Mouse (Mus musculus) ZHBTc4 (cell line): Measurements from ENCODE around the gene Sbf2.
A peak's percentile ranks its signal among the peaks of the same experiment; 100 is the strongest.
"Not testable (repeated sequence)": the region's sequence is repeated elsewhere in the genome, so short reads cannot be mapped to it uniquely, and the experiment has no call there.

Source experiments
- DNase-seq: peaks from one replicate; pipeline ENCODE4 v3.0.0-alpha.2; 2011; ENCODE audit warnings: low read depth, low spot score

The Sbf2 gene

GRCm38 (mm10) chr7:110392576-110392975 is 222.1 kb downstream of the Sbf2 start:
- DNase-seq, result no peak

- no peak for DNase-seq
Measured at GRCm38 (mm10) chr7:110391632-110392031, 223.1 kb downstream of the Sbf2 start.

- DNase-seq, result not testable (repeated sequence)
Measured at GRCm38 (mm10) chr7:110388889-110389288, 225.8 kb downstream of the Sbf2 start.

DNA sequence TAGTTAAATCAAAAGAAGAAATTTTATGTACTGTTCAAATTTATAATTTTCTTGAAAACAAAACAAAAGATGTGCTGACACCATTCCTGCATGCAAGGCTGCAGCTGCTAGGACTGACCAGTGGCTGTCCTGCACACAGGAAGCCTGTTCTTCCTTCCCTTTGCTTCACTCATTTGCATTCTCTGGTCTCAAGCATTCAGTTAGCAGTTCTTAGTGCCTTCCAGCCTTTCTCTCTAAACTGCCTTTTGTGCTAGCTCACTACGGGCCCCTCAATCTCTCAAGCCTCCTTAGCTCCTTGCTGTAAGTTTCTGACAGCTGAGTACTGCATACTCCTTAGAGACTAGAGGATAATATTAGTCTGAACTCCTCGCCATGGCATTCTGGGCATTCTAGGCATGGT is 227.2 kb downstream of the Sbf2 start:
- no peak for DNase-seq

GRCm38 (mm10) chr7:110385482-110385881 is 229.2 kb downstream of the Sbf2 start:
- DNase-seq, result no peak

DNA sequence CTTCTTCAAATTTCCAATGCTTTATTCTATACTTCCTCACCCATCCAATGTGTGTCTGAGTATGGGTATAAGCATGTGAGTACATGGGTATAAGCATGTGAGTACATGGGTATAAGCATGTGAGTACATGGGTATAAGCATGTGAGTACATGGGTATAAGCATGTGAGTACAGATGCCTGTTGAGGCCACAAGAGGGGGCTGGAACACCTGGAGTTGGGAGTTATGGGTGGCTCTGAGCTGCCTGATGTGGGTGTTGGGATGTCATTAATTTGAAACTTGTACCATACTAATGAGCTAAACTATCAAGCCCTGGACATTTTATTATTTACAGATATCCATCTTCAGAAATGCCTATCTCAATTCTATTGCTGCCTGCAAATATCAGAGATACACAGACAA is 230.4 kb downstream of the Sbf2 start:
- DNase-seq, result peak; percentile 25

GRCm38 (mm10) chr7:110381625-110382024 is 233.1 kb downstream of the Sbf2 start:
- DNase-seq, result no peak

DNA sequence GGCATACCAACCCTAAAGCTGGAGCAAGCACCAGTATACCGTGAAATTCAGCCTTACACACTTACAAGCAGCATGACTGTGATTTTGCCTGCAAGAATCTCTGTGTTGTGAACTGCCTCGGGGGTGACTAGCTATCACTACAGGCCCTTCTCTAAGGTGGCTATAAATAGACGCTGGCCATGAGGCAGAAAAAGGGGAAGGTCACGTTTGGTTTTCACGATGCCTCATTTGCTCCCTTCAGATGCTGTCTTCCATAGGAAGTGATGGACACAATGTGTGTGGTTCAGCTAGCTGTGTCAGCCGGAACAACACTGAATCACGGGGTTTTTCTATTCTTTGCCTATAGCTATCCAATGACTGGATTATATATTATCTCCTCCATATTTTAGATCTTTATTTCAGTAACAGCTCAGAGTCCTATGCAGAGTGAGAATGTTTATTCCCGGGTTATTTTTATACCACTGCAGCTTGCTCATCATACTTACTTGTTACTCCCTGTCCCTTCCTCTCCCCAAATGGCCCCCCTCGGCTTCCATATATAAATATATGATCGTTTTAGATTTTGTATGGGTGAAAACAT is 235.3 kb downstream of the Sbf2 start:
- no peak for DNase-seq

DNA sequence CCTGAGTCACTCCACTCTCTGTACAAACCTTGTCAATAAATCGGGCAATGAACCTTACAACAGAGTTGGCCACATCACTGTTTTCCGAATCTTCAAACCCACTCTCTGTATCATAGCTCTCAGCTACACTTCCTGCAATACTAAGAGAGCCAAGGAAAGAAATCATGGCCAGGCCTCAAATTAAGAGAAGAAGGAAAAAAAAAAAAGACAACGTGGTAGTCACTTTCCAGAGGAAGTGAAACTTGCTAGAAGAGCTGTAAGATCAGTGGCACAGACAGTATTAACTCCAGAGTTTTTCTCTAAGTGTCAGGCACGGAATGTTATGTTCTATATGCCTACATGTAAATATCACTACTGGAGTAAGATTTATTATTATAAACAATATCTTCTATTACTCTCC is 242.2 kb downstream of the Sbf2 start:
- no peak for DNase-seq

GRCm38 (mm10) chr7:110362005-110362404 is 252.7 kb downstream of the Sbf2 start:
- DNase-seq, result no peak

- DNase-seq, result no peak
Measured at GRCm38 (mm10) chr7:110361516-110361915, 253.2 kb downstream of the Sbf2 start.

GRCm38 (mm10) chr7:110359391-110359790 is 255.3 kb downstream of the Sbf2 start:
- peak; percentile 12 for DNase-seq

GRCm38 (mm10) chr7:110353971-110354370 is 260.8 kb downstream of the Sbf2 start:
- no peak for DNase-seq

- DNase-seq, result no peak
Measured at GRCm38 (mm10) chr7:110347250-110347649, 267.5 kb downstream of the Sbf2 start.

DNA sequence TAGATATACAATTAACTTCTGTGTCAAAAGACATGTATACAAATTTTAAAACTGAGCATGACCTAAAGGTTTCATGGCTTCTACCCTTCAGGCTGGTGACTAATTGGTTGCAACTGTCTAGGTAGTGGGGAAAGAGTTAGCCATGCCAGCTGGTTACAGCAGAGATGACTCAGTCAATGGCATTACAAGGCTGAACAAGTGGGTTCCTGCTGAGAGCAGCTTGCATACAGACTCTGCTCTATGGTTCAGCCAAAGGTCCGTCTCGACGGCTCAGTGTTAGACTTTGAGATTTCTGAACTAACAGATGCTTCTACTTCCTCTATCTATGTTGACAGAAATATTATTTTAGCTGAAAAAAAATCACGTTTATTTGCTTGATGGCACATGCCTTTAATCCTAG is 277.1 kb downstream of the Sbf2 start:
- DNase-seq, result no peak

DNA sequence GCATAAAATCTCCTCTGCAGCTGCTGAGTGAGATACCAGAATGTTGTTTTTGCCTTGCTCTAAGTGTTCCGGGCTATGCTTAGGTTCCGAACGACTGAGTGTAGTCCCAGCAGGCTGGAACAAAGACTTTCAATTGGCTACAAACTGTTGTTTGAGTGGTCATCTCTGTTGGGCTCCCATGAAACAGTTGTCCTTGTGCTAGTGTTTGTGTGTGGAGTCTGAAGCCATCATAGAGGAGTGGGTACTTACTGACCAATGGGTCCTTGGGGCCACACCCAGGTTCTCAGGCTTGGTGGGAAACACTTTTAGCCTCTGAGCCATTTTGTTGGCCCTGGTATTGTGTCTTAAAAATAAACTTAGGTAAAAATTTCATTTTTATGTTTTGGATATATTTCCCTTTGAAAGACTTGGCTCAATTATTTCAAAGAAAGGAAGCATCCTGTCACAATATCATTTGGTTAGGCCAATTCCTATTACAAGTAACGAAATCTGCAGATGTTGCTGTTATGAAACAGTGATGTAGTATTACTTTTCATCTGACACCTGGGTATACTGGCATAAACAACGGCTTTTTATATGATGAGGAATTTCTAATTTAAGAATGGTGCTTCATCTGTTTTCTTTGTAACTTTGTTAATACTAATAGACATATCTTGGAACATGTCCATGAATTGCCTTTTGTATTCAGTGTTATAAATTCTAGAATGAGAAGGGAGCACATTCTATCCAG is 289.2 kb downstream of the Sbf2 start:
- no peak for DNase-seq

DNA sequence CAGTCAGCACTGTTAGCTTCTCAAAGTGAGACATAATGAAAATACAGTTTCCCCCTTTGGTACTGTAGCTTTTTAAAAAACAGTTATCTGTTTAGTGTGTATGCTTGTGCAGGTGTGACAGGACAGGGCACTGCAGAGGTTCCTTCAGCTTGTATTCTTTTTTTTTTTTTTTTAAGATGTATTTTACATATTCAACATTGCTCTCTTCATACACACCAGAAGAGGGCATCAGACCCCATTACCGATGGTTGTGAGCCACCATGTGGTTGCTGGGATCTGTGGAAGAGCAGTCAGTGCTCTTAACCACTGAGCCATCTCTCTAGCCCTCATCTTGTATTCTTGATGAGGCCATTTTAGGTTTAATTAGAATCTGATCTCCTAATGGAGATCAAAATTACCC is 289.9 kb downstream of the Sbf2 start:
- DNase-seq, result no peak

GRCm38 (mm10) chr7:110321106-110321505 is 293.6 kb downstream of the Sbf2 start:
- no peak for DNase-seq

GRCm38 (mm10) chr7:110318971-110319519 is 295.7 kb downstream of the Sbf2 start:
- DNase-seq, result no peak

- DNase-seq, result no peak
Measured at GRCm38 (mm10) chr7:110317412-110317811, 297.3 kb downstream of the Sbf2 start.

- no peak for DNase-seq
Measured at GRCm38 (mm10) chr7:110315352-110315751, 299.4 kb downstream of the Sbf2 start.

DNA sequence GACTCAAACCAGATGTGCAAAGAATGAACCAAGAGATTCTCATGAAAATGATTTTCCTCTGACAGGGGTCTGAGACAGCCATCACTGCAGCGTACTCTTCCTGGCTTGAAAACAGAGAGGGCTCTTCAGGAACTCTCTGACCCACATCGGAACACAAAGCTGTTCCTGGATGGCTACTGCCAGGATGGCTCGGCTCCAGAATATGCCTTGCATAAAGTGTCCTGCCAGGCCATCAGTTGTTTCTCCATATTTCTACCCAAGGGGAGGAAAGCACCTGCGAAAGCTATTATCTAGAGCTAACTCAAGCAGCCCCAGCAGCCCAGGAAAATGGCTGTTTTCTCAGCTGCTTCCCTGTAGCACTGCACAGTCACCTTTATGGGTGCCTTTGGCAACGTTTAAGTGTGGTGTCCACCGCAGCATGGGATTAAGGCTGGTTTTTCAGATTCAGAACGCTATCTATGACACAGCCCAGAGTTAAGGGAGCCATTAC is 300.3 kb downstream of the Sbf2 start:
- no peak for DNase-seq
